8 mouse cellular contexts compared by ENCODE assay signal in the genomic region with DNA sequence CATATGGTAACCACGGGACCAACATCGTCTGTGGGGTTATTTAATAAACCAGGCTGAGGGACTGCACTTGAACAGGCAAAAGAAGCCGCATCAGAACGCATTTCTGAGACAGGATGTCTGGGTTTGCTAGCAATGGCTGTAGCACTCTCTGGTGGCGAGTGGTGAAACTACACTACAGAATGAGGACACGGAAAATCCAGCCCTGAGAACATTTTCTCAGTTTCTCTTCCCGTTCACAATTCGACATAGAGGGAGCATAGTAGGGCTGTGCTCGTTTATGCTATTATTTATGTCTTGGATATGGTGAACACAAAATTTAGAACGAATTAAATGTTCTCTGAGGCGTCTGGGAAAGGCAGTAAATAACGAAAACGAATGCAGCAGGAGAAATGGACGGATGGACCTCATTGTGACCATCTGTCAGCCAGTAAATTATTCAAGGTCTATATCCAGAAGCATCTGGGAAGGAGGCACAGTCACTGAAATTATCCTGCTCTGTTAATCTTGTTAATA. TPM values are rescaled to one million over a fixed set of nuclear protein-coding genes. Genes with fewer than 3 reads are reported as not detected.
A peak's percentile ranks its signal among the peaks of the same experiment; 100 is the strongest.
DNase-seq lines count a peak whose midpoint lies in the region; ATAC-seq and TF ChIP-seq lines count a peak whose summit lies in the region.

No protein-coding gene starts in this region.

- peak; percentile 93 for DNase-seq in brain, adult 2 months (ENCODE audit: low read depth, low spot score)
- peak; percentile 36 for DNase-seq in fibroblast of lung, adult 2 months (ENCODE audit: low read depth)
- DNase-seq in kidney, postnatal 10 days, result peak; percentile 87
- DNase-seq in liver, embryonic 11.5 days (ENCODE audit: low spot score), result peak; percentile 45
- DNase-seq in telencephalon, adult 2 months (ENCODE audit: low read depth, low spot score), result peak; percentile 64

- H3K4me2 ChIP-seq in heart, embryonic 14.5 days (ENCODE audit: low read length), result peak overlapping the region; percentile 58
- peak overlapping the region; percentile 51 for H3K4me2 ChIP-seq in liver, embryonic 11.5 days
- H3K4me2 ChIP-seq in myocyte (ENCODE audit: low read depth), result peak overlapping the region; percentile 81

- WGBS in heart, embryonic 14.5 days, result 20% methylated on average over 14 of the region's 14 CpGs
- 19% methylated on average over 14 of the region's 14 CpGs for WGBS in liver, embryonic 11.5 days

- H3K9ac ChIP-seq in ES-Bruce4 (ENCODE audit: low read depth, poor library complexity, severe bottlenecking), result no peak overlapping the region
- peak overlapping the region; percentile 53; the same call in 1 of the 2 replicates for H3K9ac ChIP-seq in heart, embryonic 14.5 days (ENCODE audit: low read length)
- H3K9ac ChIP-seq in liver, embryonic 11.5 days (ENCODE audit: low read depth, low read length), result no peak overlapping the region

- no peaks in the 10 kb centered on the region for H3K9me3 ChIP-seq in ES-Bruce4 (replicated peaks; ENCODE audit: control insufficient read depth, insufficient read depth, low read length, poor library complexity, severe bottlenecking)
- H3K9me3 ChIP-seq in heart, embryonic 14.5 days (ENCODE audit: control insufficient read depth, low read length), result no peaks in the 10 kb centered on the region
- no peaks in the 10 kb centered on the region for H3K9me3 ChIP-seq in liver, embryonic 11.5 days (ENCODE audit: control insufficient read depth, low read length)

- no peaks in the 10 kb centered on the region for H3K36me3 ChIP-seq in ES-Bruce4 (ENCODE audit: control insufficient read depth, insufficient read depth, low read length, poor library complexity, severe bottlenecking)
- H3K36me3 ChIP-seq in heart, embryonic 14.5 days (ENCODE audit: control insufficient read depth, insufficient read depth, low read length), result no peaks in the 10 kb centered on the region
- no peaks in the 10 kb centered on the region for H3K36me3 ChIP-seq in liver, embryonic 11.5 days (ENCODE audit: control insufficient read depth, insufficient read depth, low read length)
- H3K36me3 ChIP-seq in myocyte (ENCODE audit: control insufficient read depth, insufficient read depth), result no peaks in the 10 kb centered on the region

- no peaks in the 10 kb centered on the region for H3K4me1 ChIP-seq in ES-Bruce4 (ENCODE audit: control insufficient read depth, insufficient read depth, low read length)
- 0 out of 4 replicates have a peak, but pooled peaks cover 0 to 4% of the 10 kb centered on the region in 2 experiments for H3K4me1 ChIP-seq in heart, embryonic 14.5 days (ENCODE audit: control insufficient read depth in 2 of 2, insufficient read depth in 2 of 2, low read length in 2 of 2)
- no peaks in the 10 kb centered on the region for H3K4me1 ChIP-seq in liver, embryonic 11.5 days (replicated peaks; ENCODE audit: control insufficient read depth, insufficient read depth, low read length)

- TF ChIP-seq EP300 in ES-Bruce4 (IDR thresholded peaks at IDR 0.05; ENCODE audit: insufficient read depth, low read depth, low read length), result no peak

- peak; percentile 63 for TF ChIP-seq CTCF in ES-Bruce4 (IDR thresholded peaks at IDR 0.05; ENCODE audit: low read depth, low read length)

- H3K27ac ChIP-seq in ES-Bruce4 (ENCODE audit: insufficient read depth, low read length), result no peak overlapping the region
- H3K27ac ChIP-seq in heart, embryonic 14.5 days (replicated peaks in 1 of 2; ENCODE audit: control insufficient read depth in 1 of 2, insufficient read depth in 1 of 2, low read depth in 2 of 2, low read length in 2 of 2), result no peak overlapping the region
- H3K27ac ChIP-seq in liver, embryonic 11.5 days (ENCODE audit: low read depth, low read length), result no peak overlapping the region

- H3K27me3 ChIP-seq in ES-Bruce4 (ENCODE audit: control insufficient read depth, insufficient read depth, low read length, poor library complexity, severe bottlenecking) (no peaks in the 10 kb centered on the region), myocyte (ENCODE audit: control insufficient read depth, insufficient read depth, insufficient read length) (no peaks in the 10 kb centered on the region)
- no peaks in the 10 kb centered on the region for H3K27me3 ChIP-seq in heart, embryonic 14.5 days (ENCODE audit: control insufficient read depth, insufficient read depth, low read length)
- H3K27me3 ChIP-seq in liver, embryonic 11.5 days (replicated peaks; ENCODE audit: control insufficient read depth, insufficient read depth, low read length), result no peaks in the 10 kb centered on the region

- no peak for ATAC-seq in heart, embryonic 14.5 days (ENCODE audit: insufficient number of reproducible peaks, insufficient read depth, low FRiP score, low read depth)
- no peak; the same call in 1 of the 2 replicates for ATAC-seq in liver, embryonic 11.5 days (replicated peaks; ENCODE audit: low FRiP score)

- TF ChIP-seq POLR2A in ES-Bruce4 (IDR thresholded peaks at IDR 0.05; ENCODE audit: insufficient read depth, low read length) (no peak), myocyte (IDR thresholded peaks at IDR 0.05; ENCODE audit: insufficient read length, low read depth) (no peak)

- no peak overlapping the region for H3ac ChIP-seq in myocyte (ENCODE audit: control insufficient read depth, insufficient read length)

- no peaks in the 10 kb centered on the region for H3K79me2 ChIP-seq in myocyte (ENCODE audit: control insufficient read depth, insufficient read depth)

- no peak overlapping the region for H3K4me3 ChIP-seq in ES-Bruce4 (ENCODE audit: low read depth, low read length)
- peak overlapping the region in 1 of 2 experiments; percentile 30; a peak in 3 of 4 replicates for H3K4me3 ChIP-seq in heart, embryonic 14.5 days (ENCODE audit: control insufficient read depth in 1 of 2, insufficient read depth in 1 of 2, low read depth in 1 of 2, low read length in 2 of 2)
- peak overlapping the region; percentile 27; the same call in 1 of the 2 replicates for H3K4me3 ChIP-seq in liver, embryonic 11.5 days (ENCODE audit: low read depth, low read length)
- peak overlapping the region; percentile 19 for H3K4me3 ChIP-seq in myocyte

TF ChIP-seq in myocyte, 11 proteins besides CTCF, POLR2A, EP300 and RAD21:
- TF ChIP-seq TCF12 (IDR thresholded peaks at IDR 0.05; ENCODE audit: insufficient read depth, poor library complexity, severe bottlenecking) (no peak), CEBPB (IDR thresholded peaks at IDR 0.05; ENCODE audit: insufficient read depth, poor library complexity, severe bottlenecking) (no peak), MYOD1 (IDR thresholded peaks at IDR 0.05; ENCODE audit: control insufficient read depth in 1 of 3, insufficient read length in 2 of 3, low read depth in 2 of 3) (no peak)

RNA-seq across cellular contexts. Expression of gene Cer1, which starts 48.8 kb away (rescaled TPM):
- 4.5 and 5.0 TPM in 2 replicates for polyA plus RNA-seq in ES-Bruce4 (2011; ENCODE audit: insufficient read depth, insufficient read length, low read depth, missing spikeins)
- polyA plus RNA-seq in heart, embryonic 14.5 days (2014; fragmentation: Nextera tagmentation; extraction: Ambion mirVana), result not detected in 2 replicates
- polyA plus RNA-seq in liver, embryonic 11.5 days (2014; fragmentation: Nextera tagmentation; extraction: Ambion mirVana), result not detected in 2 replicates
- not detected for polyA plus RNA-seq in myocyte (2012; fragmentation: generic; extraction: Trizol)

Comparison
In these comparisons a context has a peak if more than half of its experiments do, and no peak if none do; other contexts are left out.
1. DNase-seq: peak in every context shown above with its lines; median percentile 93 in brain, adult 2 months; 87 in kidney, postnatal 10 days; 64 in telencephalon, adult 2 months; 45 in liver, embryonic 11.5 days; 36 in fibroblast of lung, adult 2 months.